Mouse (Mus musculus) left cerebral cortex, postnatal 10 days (tissue): Measurements from ENCODE around the gene S100a10. TPM values are rescaled to one million over a fixed set of nuclear protein-coding genes. Genes with fewer than 3 reads are reported as not detected.
A peak's percentile ranks its signal among the peaks of the same experiment; 100 is the strongest.

ENCODE experiments used
- DNase-seq, 2 experiments: peaks; one replicate each; pipeline ENCODE4 v3.0.0; 2021 to 2022; ENCODE audit warnings: low spot score in 2 of 2, mixed read lengths in 1 of 2; ENCODE audit errors: extremely low spot score in 1 of 2
- intact Hi-C: fragments of 180-260 bp; cut with DNase I; formaldehyde crosslinking; loops from one replicate; pipeline ENCODE4 v1.15.1; 2025
- total RNA-seq, 2 experiments: library from RNA; stranded (reverse); gene quantifications; 2 replicates each; pipeline ENCODE4 v1.2.3; 2021

S100a10 gene
- total RNA-seq = 10 to 100 TPM; 61.8 to 82.0 TPM

DNA sequence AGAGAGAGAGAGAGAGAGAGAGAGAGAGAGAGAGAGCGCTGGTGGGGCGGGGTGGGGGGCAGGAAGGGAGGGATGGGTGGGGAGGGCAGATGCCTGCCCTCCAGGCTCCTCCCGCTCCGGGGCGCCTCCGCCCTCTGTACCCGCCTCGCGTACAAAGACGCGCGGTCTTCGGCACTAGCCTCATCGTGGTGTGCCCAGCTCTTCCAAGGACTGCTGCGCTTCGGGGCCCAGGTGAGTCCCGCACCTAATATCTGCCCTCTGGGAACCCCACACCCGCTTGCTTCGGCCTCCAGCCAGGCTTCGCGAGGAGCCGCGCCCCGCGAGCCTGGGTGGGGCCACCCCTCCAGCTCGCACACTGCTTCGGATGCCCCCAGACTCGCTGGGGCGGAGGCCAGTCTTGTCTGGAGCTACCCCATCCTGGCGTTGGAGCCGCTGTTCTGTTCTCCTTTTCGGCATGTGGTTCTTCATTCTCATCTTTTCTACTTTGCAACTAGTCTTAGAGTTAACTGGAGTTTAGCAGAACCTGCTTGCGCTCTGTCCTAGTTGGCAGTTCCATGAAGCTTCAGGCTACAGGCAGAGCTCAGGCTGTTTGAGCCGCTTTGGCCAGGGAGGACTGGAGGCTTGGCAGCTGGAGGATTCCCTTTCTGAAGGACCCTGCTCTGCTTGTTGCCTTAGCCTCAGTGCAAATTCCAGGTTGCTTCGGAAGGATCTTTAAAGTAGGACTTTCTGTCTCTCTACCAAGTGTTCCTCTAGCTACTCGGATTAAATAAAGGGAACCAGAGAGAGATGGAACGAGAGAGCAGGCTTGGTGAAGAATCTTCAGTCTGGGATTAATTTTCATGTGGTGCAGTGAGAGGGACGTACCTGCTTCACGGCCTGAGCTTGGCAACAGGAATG is at the start of gene S100a10:
Gene S100a10 (plus strand): TSS at position 100 of the 897 bp plus-strand sequence.
- DNase-seq = peak in 1 of 2 experiments; percentile 71
- intact Hi-C loops = no loop called here

DNA sequence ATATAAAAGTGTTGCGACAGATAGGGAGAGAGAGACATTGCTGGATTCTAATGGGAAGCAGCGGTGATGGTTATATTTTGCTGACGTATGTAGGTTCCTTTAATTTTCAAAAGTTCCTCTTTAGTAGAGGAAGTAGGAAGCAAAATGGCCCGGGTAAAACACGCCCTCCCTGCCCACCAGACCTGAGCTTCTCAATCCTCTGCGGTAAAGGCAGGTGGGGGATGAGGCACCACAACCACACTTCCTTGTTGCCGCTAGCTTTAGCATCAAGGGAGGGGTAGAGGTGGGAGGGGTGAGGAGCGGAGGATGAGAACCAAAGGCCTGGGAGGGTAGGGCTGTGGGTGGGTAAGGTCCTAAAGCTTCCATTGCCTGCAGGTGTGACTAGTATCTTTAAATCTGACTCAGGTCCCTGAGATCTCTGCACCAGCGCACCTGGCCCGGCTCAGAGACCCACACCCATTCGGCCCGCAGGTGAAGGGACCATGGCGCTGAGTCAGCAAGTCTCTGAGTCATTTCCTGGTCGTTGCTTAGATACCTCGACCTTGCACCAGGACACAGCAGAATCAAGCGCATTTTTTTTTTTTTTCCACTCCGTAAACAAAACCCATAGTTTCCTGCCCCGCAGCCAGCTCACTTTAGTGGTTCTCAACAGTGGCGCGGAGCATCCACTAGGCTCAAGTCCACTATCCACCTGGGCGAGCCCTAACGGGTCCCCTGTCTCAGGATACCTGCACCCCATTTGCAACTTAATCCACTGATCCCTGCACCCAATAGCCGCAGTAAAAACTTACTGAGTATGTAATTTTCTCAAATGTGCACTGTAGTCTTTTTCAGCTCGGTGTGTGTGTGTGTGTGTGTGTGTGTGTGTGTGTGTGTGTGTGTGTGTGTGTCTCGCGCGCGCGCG is 48.7 kb upstream of the S100a10 start:
- intact Hi-C loops = no loop called here
- peak in 1 of 2 experiments; percentile 43 for DNase-seq

DNA sequence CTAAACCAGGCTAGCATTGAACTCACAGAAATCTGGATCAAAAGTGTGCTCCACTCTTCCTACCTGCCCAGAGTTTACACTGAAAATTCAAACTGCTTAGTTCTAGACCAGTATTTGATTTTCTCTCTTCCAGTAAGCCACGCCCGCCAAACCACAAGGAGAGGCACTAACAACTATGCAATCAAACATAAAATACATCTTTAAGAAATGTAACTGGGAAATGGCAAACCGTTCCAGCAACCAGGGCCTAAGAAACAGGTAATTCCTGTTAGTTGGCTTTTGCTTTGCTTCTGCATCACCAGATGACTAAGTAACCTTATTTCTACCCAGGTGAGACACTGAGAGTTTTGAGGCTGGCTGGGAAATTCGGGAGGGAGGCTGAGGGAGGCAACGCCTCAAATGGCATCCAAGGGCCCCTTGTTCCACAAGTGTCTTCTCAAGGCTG is 48.0 kb upstream of the S100a10 start:
- intact Hi-C loops = no loop called here
- DNase-seq = no peak

DNA sequence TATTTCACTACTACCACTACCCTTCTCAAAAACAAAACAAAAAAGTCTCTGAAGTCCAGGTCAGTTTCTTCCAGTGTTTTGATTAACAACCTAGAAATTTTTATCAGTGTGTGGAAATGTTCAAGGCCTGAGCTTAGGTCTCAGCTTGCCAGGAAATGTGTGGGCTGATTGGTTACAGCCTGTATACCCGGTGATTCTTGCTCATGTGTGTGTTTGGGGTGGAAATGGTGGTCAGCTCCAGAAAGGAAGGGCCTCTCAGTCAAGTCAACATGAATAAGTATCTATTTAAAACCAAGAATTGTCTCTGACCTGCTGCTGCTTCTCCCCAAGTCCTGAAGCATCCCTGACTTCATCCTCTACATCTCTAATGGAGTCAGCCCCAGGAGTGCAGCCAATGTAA is 45.6 kb upstream of the S100a10 start:
- no peak for DNase-seq
- intact Hi-C loops = no loop called here

DNA sequence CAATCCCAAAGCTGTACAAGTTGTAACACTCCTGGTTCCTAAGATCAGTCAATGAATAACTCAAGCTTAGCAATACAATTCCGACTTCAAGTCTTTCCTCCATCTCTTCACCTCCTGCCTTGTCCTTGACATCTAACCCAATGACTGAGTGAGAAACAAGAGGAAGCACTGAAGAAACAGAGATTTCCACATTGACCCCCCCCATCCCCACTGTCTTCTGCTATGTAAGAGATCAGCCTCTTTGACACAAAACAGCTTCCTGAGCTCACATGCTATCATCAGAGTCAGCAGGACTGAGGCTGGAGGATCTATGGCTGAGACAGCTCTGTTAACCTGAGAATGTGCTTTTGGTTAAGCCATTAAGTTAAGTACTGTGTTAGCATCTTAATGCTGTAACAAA is 43.8 kb upstream of the S100a10 start:
- no peak for DNase-seq
- intact Hi-C loops = no loop called here

DNA sequence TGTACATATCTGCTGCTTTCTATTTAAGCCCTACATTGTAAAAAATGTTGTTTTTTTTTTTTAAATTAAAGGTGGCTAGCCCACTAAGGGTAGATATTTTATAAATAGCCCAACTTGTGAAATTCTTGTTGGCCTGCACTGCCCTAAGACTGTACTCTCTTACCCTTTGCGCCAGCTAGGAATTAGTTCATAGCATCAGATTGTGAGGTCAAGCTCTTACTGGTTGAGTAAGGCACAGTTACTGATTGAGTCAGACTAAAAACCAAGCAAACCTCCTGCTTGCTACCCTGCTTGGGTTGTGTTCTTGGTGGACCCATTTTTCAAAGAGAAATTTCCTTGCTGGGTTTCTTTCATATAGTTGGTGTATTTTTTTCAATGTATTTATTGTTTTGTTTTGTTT is 43.1 kb upstream of the S100a10 start:
- intact Hi-C loops = no loop called here
- no peak for DNase-seq

DNA sequence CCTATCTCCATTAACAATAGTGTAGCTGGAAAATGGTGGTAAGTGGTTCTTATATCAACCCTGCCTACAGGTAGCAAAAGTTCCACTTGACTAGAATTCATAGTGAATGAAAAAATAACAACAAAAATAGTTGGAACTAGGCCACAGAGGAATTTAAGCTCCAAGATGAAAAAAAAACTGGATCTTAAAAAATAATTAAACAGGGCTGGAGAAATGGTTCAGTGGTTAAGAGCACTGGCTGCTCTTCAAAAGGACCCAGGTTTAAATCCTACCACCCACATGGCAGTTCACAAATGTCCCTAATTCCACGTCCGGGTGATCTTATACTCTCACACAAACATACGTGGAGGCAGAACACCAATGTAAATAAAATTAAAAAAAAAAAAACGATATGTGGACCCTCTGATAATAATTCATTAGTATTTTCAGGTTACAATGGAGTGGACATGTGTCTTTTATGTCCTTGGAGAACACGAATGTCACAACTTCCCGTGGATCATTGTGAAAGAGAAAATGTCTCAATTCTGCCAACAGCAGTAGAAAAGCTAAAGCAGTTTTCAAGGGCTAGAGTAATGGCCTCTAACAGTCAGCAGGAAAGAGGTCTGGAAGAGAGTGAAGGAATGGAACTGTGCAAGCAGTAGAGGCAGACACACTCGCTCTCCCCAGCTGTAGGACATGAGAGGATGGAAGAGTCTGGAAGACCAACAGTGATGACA is 42.3 kb upstream of the S100a10 start:
- intact Hi-C loops = no loop called here
- no peak for DNase-seq

DNA sequence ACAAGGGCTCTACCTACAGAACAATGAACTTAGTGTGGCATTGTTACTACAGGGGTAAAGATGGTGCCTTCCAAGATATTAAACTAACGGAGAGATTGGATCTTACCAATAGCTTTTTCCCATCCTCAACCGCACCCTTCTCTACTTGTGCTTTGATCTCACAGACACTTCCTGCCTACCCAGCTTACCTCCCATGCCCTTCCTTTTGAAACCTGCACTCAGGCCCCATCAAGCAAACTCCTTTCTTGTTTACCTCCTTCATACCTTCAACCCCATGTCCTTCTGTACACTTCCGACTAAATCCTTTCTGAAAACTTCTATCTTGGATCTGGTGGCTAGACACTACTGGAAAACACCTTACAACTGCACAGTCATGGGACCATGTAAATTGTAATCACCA is 40.3 kb upstream of the S100a10 start:
- intact Hi-C loops = no loop called here
- no peak for DNase-seq

DNA sequence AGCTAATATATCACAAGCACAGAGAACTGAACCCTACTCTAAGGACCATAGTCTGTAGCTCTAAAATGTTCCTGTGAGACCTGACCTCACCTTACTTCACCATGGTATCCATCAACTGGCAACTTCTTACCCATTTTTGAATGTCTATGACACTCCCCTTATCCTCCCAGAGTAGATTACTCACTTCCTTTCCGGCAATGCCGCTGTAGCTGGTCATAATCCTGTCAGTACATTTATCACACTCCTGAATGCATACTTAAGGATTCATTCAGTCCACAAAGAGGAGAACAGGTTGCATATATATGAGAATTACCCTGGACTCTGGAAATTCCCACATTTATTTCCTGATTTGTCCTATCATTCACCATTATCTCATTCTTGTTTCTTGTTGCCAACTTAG is 37.5 kb upstream of the S100a10 start:
- intact Hi-C loops = no loop called here
- DNase-seq = no peak

DNA sequence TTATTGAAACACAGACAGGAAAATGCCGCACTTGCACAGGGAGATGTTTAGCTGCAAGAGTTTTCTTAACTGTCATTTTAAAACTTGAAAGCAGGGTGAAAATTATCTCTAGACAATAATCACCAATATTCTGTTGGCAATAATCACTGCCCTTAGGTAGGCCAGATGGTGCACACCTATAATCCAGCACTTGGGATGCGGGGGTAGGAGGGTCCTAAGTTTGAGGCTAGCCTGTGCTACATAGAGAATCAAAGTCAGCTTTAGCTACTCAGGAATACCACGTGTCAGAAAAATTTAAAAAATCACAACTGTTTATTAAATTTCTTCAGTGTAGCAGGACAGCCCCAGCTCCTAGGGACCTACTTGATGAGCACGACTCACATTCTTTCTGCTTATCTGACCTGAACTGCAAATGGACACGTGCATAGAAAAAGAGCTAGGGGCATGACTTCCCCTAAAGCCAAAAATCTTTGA is 35.0 kb upstream of the S100a10 start:
- no peak for DNase-seq
- intact Hi-C loops = no loop called here

DNA sequence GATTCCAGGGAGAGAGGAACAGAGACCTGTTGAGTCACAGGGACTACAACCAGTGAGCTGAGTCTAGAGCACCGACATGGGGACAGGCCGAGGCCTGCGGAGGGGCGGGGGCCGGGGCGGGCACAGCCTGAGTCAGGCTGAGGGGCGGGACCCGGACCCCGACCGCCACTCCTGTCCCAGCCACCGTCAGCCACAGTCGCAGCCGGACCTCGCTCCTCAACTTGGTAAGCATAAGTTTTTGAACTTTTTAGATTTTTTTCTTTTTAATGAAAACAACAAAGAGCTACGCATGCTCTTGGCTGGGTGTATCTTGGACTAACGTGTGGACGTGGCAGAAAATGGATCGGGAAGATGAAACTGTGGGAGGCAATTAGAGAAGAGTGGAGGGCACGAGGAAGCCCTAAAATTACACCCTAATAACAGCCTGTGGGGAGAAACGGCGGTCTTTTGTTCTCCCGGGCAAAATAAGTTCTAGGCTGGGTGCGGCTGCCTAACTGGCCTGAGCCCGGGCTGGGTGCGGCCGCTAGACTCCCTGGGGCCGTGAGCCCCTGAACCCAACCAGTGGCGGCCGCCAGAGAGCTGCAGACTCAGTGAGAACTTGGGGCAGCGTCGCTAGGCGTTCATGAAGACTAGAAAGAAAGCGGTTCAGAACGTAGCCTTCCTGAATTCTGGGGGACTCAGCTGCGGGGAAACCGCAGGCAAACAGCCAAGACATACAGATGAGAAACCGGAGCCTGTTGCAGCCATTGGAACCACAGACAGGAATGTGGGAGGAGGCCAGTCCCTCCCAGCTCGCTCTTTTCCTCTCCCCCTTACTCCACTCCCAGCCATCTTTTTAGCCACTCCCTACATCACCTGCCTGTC is 34.3 kb upstream of the S100a10 start, which contains the start of gene S100a11:
Gene S100a11 (plus strand): TSS at position 159 of the 864 bp plus-strand sequence.
- intact Hi-C loops = no loop called here
- DNase-seq = peak in 1 of 2 experiments; percentile 55

DNA sequence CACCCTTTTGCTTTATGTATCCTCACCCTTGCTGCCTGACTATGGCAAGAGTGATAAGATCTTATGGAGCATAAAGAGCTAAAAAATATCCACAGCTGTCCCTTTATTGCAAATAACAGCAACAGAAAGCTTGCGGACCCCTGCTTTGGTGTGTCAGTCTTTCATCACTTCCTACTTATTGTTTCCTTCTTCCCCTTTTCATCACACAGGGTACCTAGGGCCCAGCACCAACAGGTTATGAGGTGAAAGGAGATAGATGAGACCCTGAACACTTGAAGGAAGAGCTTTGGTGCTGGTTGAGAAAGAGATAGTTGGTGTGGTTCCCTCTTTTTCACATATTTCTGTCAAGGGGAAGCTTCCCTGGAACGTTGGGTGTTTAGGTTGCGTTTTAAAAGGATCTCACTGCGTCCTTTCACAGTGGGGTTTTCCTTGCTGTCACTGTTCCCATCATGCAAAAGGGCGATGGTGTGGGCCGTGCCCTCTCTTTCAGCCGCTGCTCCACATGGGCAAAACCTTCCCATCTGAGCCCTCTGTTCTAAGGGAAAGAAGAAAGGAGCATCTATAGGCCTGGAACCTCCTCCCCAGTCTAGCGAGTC is 33.3 kb upstream of the S100a10 start:
- intact Hi-C loops = no loop called here
- no peak for DNase-seq

DNA sequence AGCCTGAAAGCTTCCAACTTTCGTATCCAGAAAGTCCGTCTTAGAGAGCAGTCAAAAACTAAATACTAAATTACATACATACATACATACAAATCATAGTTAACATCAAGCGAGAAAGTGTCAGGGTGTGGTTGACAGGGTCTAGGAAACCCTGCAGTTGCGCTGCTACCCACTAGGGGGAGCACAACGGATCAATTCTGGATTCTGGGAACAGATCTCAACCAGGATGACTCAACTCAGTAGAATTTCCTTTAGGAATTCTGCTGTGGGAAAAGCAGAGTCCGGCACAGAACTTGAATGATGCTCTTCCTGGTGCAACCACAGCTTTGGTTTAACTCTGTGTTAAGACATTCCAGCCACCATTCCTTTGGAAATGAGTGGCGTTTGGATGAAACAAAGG is 32.3 kb upstream of the S100a10 start:
- peak; percentile 14 to 47 for DNase-seq
- intact Hi-C loops = no loop called here

DNA sequence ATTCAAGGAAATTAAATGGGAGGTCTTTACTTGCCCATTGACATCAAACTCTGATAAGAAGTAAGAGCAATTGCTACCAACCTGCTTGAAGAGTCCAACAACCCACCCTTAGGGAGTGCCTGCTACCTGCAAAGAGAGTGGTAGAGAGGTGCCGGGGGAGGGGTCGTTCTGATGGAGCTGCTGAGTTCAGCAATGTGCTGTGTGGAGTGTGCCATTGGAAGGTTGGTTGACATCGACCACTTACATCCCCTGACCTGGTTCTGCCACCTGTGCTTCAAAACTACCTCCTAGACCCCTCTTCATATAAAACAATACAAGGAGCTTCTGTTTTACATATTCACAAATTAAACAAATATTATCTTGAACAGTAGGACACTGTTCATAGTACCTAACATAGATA is 27.6 kb upstream of the S100a10 start:
- intact Hi-C loops = no loop called here

DNA sequence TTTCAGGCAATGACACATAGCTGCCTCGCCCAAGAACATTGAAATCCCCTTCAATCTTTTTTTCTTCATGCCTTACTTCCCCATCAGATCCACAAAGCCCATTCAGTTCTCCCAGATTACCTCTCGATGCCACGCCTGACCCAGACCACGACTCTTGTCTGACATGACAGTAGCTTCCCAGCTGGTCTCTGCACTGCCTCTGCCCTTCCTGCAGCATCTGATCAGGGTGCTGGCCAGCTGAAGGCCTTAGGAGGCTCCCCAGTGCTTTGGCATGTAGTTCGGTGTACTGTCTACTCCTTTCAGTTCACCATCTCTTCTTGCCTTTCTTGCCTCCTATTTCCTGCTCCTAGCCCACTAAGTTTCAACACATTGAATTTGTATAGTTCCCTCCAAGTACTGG is 26.1 kb upstream of the S100a10 start:
- no peak for DNase-seq
- intact Hi-C loops = no loop called here

More for the DNA sequence above, 27.6 kb upstream of the S100a10 start:
- no peak for DNase-seq

DNA sequence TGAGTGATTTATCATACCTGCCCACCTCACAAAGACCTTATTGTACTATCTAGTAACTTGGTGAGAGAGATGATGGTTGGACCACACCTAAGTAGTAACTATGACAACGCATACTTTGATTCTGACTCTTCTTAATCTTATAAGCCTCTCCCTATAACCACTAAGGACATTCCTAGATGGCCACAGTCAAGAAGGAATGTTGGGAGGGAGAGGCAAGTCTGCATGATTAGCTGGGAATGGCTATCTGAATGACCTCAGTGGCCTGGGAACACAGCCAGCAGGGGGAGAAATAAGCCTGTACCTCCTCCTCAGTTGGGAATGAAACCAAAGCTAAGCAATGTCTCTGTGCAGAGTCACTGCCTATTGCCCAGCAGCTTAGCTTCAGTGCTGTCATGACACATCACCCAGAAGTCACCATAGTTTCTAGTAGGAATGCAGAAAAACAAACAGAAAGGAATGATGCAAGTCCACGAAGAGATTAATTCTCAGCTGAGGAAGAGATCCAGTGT is 17.8 kb upstream of the S100a10 start:
- intact Hi-C loops = no loop called here
- no peak for DNase-seq

DNA sequence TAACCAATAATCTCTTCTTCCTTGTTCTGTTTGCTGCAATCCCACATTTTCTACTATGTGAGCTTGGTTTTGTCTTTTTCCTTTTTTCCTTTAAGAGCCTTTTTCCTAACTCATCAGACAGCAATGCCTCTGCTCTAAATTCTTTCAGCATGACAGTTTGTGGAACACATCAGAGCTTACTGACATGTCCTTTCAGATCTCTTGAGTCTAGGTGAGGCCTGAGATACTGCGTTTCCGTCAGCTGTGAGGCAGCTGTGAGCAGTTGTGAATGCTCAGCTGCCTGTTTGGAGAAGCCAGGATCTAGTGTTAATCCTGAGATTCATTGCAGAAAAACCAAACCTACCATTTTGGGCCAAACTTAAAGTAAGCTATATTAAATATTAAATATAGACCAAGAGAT is 16.4 kb upstream of the S100a10 start:
- no peak for DNase-seq
- intact Hi-C loops = no loop called here
